Mouse (Mus musculus) duodenum, adult 2 months (tissue): ENCODE measurements around the gene Sema4d. TPM values are rescaled to one million over a fixed set of nuclear protein-coding genes. Genes with fewer than 3 reads are reported as not detected.

ENCODE experiments used
- polyA plus RNA-seq: library from polyadenylated mRNA; depleted of rRNA; stranded (reverse); fragments of >200 nt; gene quantifications from 2 replicates; pipeline ENCODE4 v1.2.3, GENCODE M21; 2012; ENCODE audit warnings: low replicate concordance; rRNA removed

Sema4d gene
- polyA plus RNA-seq: 11.5 and 12.0 TPM in 2 replicates

GRCm38 (mm10) chr13:51793425-51793891, at the start of gene Sema4d:
Gene Sema4d (minus strand): TSS chr13:51793747.

GRCm38 (mm10) chr13:51651408-51652064, 142.0 kb downstream of the Sema4d start, which contains the start of gene Secisbp2:
Gene Secisbp2 (plus strand): TSS chr13:51651697.

GRCm38 (mm10) chr13:51644829-51645789, 148.4 kb downstream of the Sema4d start, which contains the start of gene Cks2:
Gene Cks2 (plus strand): TSS chr13:51645232.

Other genes with a start within 250 kb of the Sema4d start
- gene Shc3, start 224.3 kb downstream of the Sema4d start, polyA plus RNA-seq: 0.08 and 0.41 TPM in 2 replicates
- 8.5 and 22.8 TPM in 2 replicates for gene Cks2, start 148.5 kb downstream of the Sema4d start, polyA plus RNA-seq
- 9.6 and 13.4 TPM in 2 replicates for gene Secisbp2, start 142.1 kb downstream of the Sema4d start, polyA plus RNA-seq
- 13.6 and 45.7 TPM in 2 replicates for gene Gadd45g, start 52.9 kb upstream of the Sema4d start, polyA plus RNA-seq